Mouse (Mus musculus): ENCODE results near the gene Alkbh2. TPM values are rescaled to one million over a fixed set of nuclear protein-coding genes. Genes with fewer than 3 reads are reported as not detected.

Gene Alkbh2
- polyA plus RNA-seq, 1 experiment from 2014 or later, result 14.7 TPM

GRCm38 (mm10) chr5:114126008-114126407, 2.0 kb downstream of the Alkbh2 start:
- Histone ChIP-seq H3K4me2 (replicated peaks) (no peak overlapping the region), H3K9ac (no peak overlapping the region), H3K4me1 (0 out of 2 replicates have a peak, but pooled peaks cover 3% of the 10 kb centered on the region), H3K36me3 (peaks cover 48% of the 10 kb centered on the region), H3K27ac (no peak overlapping the region), H3K4me3 (no peak overlapping the region), H3K27me3 (no peaks in the 10 kb centered on the region), H3K9me3 (no peaks in the 10 kb centered on the region)
- 93% methylated on average over 3 of the region's 3 CpGs for WGBS
- no peak for ATAC-seq (ENCODE audit: insufficient number of reproducible peaks, insufficient read depth, low FRiP score, low TSS enrichment)

GRCm38 (mm10) chr5:114119806-114120205, 8.2 kb downstream of the Alkbh2 start:
- WGBS, result 82% methylated on average over 4 of the region's 4 CpGs
- Histone ChIP-seq H3K36me3 (peaks cover 91% of the 10 kb centered on the region), H3K9ac (no peak overlapping the region), H3K27ac (no peak overlapping the region), H3K4me1 (no peaks in the 10 kb centered on the region), H3K27me3 (no peaks in the 10 kb centered on the region), H3K4me3 (no peak overlapping the region), H3K9me3 (no peaks in the 10 kb centered on the region), H3K4me2 (replicated peaks) (no peak overlapping the region)
- no peak for ATAC-seq (ENCODE audit: insufficient number of reproducible peaks, insufficient read depth, low FRiP score, low TSS enrichment)

DNA sequence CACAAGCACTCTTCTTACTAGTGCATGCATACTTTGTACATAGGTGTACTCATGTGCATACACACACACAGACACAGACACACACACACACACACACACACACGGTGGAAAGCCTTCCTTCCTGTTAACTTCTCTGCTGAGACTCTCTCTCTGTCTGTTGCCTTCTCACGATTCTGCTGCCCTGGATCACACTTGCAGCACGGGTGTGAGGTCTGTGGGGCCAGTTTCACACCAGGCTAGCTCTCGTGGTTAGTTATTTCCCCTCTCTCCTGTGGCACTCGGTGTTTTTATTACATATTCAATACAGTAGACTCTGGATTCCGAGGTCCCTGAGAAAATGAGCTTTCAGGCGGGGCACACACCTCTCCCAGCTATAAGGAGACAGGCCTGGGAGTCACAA, 11.4 kb downstream of the Alkbh2 start:
- Histone ChIP-seq H3K9ac (no peak overlapping the region), H3K9me3 (no peaks in the 10 kb centered on the region), H3K4me1 (no peaks in the 10 kb centered on the region), H3K27me3 (no peaks in the 10 kb centered on the region), H3K4me3 (no peak overlapping the region), H3K27ac (no peak overlapping the region), H3K36me3 (peaks cover 94% of the 10 kb centered on the region), H3K4me2 (replicated peaks) (no peak overlapping the region)
- no peak for ATAC-seq (ENCODE audit: insufficient number of reproducible peaks, insufficient read depth, low FRiP score, low TSS enrichment)
- 88% methylated on average over 7 of the region's 7 CpGs for WGBS

GRCm38 (mm10) chr5:114115030-114115429, 13.0 kb downstream of the Alkbh2 start:
- Histone ChIP-seq H3K4me2 (replicated peaks) (no peak overlapping the region), H3K4me3 (no peak overlapping the region), H3K9me3 (no peaks in the 10 kb centered on the region), H3K36me3 (peaks cover 94% of the 10 kb centered on the region), H3K27ac (no peak overlapping the region), H3K27me3 (no peaks in the 10 kb centered on the region), H3K9ac (no peak overlapping the region), H3K4me1 (no peaks in the 10 kb centered on the region)
- WGBS, result 76% methylated on average over 5 of the region's 5 CpGs
- no peak for ATAC-seq (ENCODE audit: insufficient number of reproducible peaks, insufficient read depth, low FRiP score, low TSS enrichment)

DNA sequence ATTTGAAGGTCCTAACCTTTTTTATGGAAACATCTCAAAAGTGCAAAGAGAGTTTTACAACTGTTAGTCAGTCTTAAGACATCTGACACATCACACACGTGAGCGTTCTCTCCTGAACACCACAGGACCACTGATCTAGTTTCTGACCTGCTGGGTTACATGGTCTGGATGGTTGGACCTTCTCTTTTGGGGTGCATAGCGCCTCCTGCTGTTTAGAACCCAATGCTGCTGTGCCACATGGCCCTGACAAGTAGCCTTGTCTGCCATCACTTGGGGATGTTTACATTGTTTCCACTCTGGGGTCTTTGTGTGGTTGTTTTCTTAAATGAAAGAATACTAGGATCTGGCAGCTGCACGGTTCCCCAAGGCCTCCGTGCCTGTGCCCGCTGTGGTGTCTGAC, 14.7 kb downstream of the Alkbh2 start:
- WGBS, result 83% methylated on average over 6 of the region's 6 CpGs
- no peak overlapping the region for H3K4me3 ChIP-seq
- no peak for ATAC-seq (ENCODE audit: insufficient number of reproducible peaks, insufficient read depth, low FRiP score, low TSS enrichment)
- H3K27me3 ChIP-seq, result no peaks in the 10 kb centered on the region
- H3K9me3 ChIP-seq, result no peaks in the 10 kb centered on the region
- H3K36me3 ChIP-seq, result peaks cover 95% of the 10 kb centered on the region
- H3K4me1 ChIP-seq, result no peaks in the 10 kb centered on the region
- H3K4me2 ChIP-seq (replicated peaks), result no peak overlapping the region
- no peak overlapping the region for H3K27ac ChIP-seq
- H3K9ac ChIP-seq, result no peak overlapping the region

DNA sequence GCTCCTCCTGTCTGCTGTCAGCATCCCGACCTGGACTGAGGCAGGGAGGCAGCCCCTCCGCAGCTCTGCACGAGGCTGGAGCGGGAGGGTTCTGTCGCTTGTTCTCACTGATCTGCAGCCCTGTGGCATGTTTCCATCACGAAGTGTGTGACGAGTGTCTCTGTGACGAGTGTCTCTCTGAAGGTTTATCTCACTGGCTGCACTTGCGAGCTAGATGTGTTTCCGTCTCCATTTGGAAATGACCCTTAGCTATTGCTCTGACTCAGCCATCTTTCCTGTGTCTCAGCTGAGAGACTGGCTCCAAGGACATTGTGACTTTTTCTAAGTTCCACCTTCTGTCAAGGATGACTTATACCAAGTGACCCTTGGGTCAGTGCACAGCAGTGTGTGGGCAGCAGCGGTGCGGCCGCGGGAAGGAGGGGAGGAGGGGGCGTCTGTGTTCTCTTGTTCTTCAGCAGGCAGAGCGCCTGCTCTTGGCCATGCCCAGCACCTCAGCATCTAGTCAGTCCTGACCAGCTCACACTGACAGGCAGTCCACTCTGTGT, 21.6 kb downstream of the Alkbh2 start:
- 86% methylated on average over 16 of the region's 16 CpGs for WGBS
- Histone ChIP-seq H3K9ac (no peak overlapping the region), H3K9me3 (no peaks in the 10 kb centered on the region), H3K27ac (no peak overlapping the region), H3K27me3 (no peaks in the 10 kb centered on the region), H3K4me3 (no peak overlapping the region), H3K36me3 (peaks cover 72% of the 10 kb centered on the region), H3K4me2 (replicated peaks) (no peak overlapping the region), H3K4me1 (peaks cover 4% of the 10 kb centered on the region; the same call in 1 of the 2 replicates)
- no peak for ATAC-seq (ENCODE audit: insufficient number of reproducible peaks, insufficient read depth, low FRiP score, low TSS enrichment)

DNA sequence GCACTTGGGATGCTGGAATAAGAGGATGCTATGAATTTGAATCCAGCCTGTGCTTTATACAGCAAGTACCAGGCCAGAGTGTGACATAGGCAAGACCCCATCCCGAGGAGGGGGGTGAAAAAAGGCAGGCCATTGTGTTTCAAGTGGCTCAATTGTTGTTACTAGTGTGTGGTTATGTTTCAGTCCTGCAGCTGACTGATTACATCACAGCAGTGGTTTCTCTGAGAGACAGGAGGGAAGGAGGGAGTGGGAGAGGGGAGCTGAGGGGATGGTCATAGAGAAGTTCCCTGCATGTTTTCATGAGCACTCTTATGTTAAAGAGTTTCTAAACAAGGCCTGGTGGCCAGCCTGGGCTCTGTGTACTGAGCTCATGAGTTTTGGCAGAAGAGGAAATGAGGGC, 25.2 kb downstream of the Alkbh2 start:
- Histone ChIP-seq H3K9me3 (no peaks in the 10 kb centered on the region), H3K27me3 (no peaks in the 10 kb centered on the region), H3K4me3 (no peak overlapping the region), H3K4me2 (replicated peaks) (no peak overlapping the region), H3K36me3 (peaks cover 36% of the 10 kb centered on the region), H3K27ac (no peak overlapping the region), H3K9ac (no peak overlapping the region), H3K4me1 (peaks cover 15% of the 10 kb centered on the region)
- ATAC-seq (ENCODE audit: insufficient number of reproducible peaks, insufficient read depth, low FRiP score, low TSS enrichment), result no peak
- 86% methylated on average over 1 of the region's 1 CpGs for WGBS

- H3K4me3 ChIP-seq, result no peak overlapping the region
- no peak overlapping the region for H3K9ac ChIP-seq
- WGBS, result 82% methylated on average over 4 of the region's 4 CpGs
- H3K4me1 ChIP-seq, result peaks cover 15% of the 10 kb centered on the region
- H3K36me3 ChIP-seq, result peaks cover 34% of the 10 kb centered on the region
- no peak overlapping the region for H3K27ac ChIP-seq
- H3K9me3 ChIP-seq, result no peaks in the 10 kb centered on the region
- no peak for ATAC-seq (ENCODE audit: insufficient number of reproducible peaks, insufficient read depth, low FRiP score, low TSS enrichment)
- no peaks in the 10 kb centered on the region for H3K27me3 ChIP-seq
- H3K4me2 ChIP-seq (replicated peaks), result no peak overlapping the region
Observed at GRCm38 (mm10) chr5:114101873-114102272, 26.1 kb downstream of the Alkbh2 start.

- H3K4me2 ChIP-seq (replicated peaks), result peak overlapping the region; percentile 99
- WGBS, result 3% methylated on average over 43 of the region's 64 CpGs
Observed at GRCm38 (mm10) chr5:114100390-114101099, 27.5 kb downstream of the Alkbh2 start.

DNA sequence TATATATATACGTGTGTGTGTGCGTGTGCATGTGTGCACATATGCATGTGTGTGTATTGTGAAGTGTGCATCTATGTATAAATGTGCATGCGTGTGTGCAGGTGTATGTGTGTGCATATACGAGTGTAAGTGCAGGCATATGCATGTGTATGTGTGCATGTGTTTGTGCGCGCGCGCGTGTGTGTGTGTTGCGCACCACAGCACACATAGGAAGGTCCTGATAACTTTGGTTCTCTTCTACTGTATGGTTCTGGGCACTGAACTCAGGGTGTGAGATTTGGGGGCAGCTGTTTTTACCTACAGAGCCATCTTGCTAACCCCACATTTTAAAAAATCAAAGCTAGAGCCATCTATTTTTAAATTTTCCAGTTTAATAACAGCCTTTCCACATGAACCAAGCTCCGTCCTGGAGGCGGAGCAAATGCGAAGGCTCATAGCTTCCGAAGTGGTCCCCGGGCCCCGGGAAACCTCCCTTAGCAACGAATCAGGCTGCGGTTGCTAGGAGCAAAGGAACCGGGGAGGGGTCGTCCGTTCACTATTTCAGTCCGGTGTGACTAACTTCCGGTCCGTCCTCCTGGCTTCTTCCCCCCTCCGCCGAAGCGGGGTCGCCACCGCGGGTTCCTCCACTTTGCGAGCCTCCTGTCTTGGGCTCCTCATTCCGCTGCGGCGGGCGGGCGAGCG, 28.2 kb downstream of the Alkbh2 start:
- ATAC-seq (ENCODE audit: insufficient number of reproducible peaks, insufficient read depth, low FRiP score, low TSS enrichment), result peak; percentile 86
- Histone ChIP-seq H3K4me3 (peak overlapping the region; percentile 96), H3K36me3 (peaks cover 16% of the 10 kb centered on the region), H3K9ac (peak overlapping the region; percentile 95), H3K4me1 (peaks cover 15% of the 10 kb centered on the region), H3K27ac (peak overlapping the region; percentile 63), H3K4me2 (replicated peaks) (peak overlapping the region; percentile 99), H3K9me3 (no peaks in the 10 kb centered on the region), H3K27me3 (no peaks in the 10 kb centered on the region)
- WGBS, result 8% methylated on average over 37 of the region's 37 CpGs

More at GRCm38 (mm10) chr5:114100390-114101099, 27.5 kb downstream of the Alkbh2 start:
- no peak for ATAC-seq (ENCODE audit: insufficient number of reproducible peaks, insufficient read depth, low FRiP score, low TSS enrichment)
- H3K27me3 ChIP-seq, result no peaks in the 10 kb centered on the region
- H3K27ac ChIP-seq, result peak overlapping the region; percentile 63; the same call in 1 of the 2 replicates
- no peaks in the 10 kb centered on the region for H3K9me3 ChIP-seq
- H3K4me1 ChIP-seq, result peaks cover 15% of the 10 kb centered on the region
- H3K4me3 ChIP-seq, result peak overlapping the region; percentile 96
- H3K9ac ChIP-seq, result peak overlapping the region; percentile 95
- H3K36me3 ChIP-seq, result peaks cover 20% of the 10 kb centered on the region

DNA sequence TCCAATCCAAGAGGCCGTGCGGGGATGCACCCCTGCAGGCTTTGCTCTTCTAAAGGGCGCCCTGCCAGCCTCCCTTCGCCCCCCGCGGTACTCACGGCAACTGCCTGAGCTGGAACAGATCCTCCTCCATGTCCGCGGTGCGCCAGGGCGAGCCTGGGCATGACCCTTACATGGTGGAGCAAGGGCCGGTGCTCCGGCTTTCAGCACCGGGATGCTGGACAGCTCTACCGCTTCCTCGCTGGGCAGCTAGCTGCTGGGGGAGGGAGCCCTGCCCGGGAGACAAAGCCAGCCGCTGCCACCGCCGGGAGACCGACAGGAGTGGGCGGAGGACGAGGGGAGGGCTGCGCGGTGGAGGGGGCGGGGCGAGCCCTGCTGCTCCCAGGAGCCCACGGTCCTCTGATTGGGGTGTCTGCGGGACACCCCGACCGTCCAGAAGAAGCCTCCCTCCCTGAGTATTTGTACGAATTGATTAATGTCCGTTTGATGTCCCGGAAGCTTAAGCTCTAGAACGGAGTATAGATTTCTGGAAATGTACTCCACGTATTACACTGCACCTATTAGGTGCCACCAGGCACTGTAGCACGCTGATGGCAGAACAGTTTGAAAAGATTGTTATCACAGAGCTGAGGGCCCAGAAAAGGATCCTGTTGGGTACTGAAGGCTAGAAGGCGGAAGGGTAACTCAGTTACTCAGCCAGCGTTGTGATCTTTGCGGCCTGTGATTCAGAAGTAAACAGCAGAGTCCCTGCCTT, 36.8 kb downstream of the Alkbh2 start, which contains the start of gene Svop:
TSS of gene Svop (minus strand) at position 514 of the 751 bp plus-strand sequence.
- 0 out of 2 replicates have a peak, but pooled peaks have one; percentile 41 for ATAC-seq (ENCODE audit: insufficient number of reproducible peaks, insufficient read depth, low FRiP score, low TSS enrichment)
- H3K4me3 ChIP-seq, result peak within 1 kb of the TSS; percentile 30

More for the DNA sequence above, 36.8 kb downstream of the Alkbh2 start, which contains the start of gene Svop:
- peak within 1 kb of the TSS; percentile 20; the same call in 1 of the 2 replicates for H3K9ac ChIP-seq
- 2% methylated on average over 40 of the region's 40 CpGs for WGBS
- peaks cover 4% of the 10 kb centered on the region; the same call in 1 of the 2 replicates for H3K4me1 ChIP-seq
- H3K27ac ChIP-seq, result no peak within 1 kb of the TSS
- H3K9me3 ChIP-seq, result no peaks in the 10 kb centered on the region
- H3K27me3 ChIP-seq, result 0 out of 2 replicates have a peak, but pooled peaks cover 3% of the 10 kb centered on the region
- peak within 1 kb of the TSS; percentile 57 for H3K4me2 ChIP-seq (replicated peaks)
- H3K36me3 ChIP-seq, result no peaks in the 10 kb centered on the region
